Mouse (Mus musculus): ENCODE results near the gene Pfdn4. TPM values are rescaled to one million over a fixed set of nuclear protein-coding genes. Genes with fewer than 3 reads are reported as not detected.

Pfdn4 gene
- polyA plus RNA-seq, 1 experiment from 2014 or later: 71.5 TPM

GRCm38 (mm10) chr2:170543625-170544024 is 47.4 kb downstream of the Pfdn4 start:
- Histone ChIP-seq H3K36me3 (no peaks in the 10 kb centered on the region), H3K27me3 (ENCODE audit: insufficient read depth, poor library complexity, severe bottlenecking) (no peaks in the 10 kb centered on the region), H3K9me3 (no peaks in the 10 kb centered on the region), H3K4me1 (0 out of 2 replicates have a peak, but pooled peaks cover 17% of the 10 kb centered on the region), H3K27ac (no peak overlapping the region), H3K4me3 (no peak overlapping the region)
- WGBS: 82% methylated on average over 5 of the region's 5 CpGs
- no peak for DNase-seq (ENCODE audit: low spot score)

DNA sequence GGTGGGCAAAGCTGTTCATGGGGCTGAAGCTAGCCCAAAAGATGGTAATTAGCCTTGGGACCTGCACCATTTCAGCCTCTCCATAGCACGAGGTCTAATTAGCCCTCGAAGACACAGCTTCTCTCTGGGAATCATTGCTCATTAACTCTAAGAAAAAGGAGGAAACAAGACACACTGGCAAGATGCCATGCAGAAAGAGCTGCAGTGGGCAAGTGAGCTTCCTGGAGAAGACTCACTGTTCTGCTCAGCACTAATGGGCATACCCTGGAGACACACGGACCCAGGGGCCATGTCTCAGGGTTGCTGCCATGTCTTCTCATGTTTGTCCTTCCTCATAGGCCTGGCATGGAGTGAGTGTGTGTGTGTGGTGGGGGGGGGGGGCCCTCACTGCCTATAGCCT is 47.9 kb downstream of the Pfdn4 start:
- Histone ChIP-seq H3K27ac (no peak overlapping the region), H3K4me3 (no peak overlapping the region), H3K36me3 (no peaks in the 10 kb centered on the region), H3K9me3 (no peaks in the 10 kb centered on the region), H3K4me1 (0 out of 2 replicates have a peak, but pooled peaks cover 17% of the 10 kb centered on the region), H3K27me3 (ENCODE audit: insufficient read depth, poor library complexity, severe bottlenecking) (no peaks in the 10 kb centered on the region)
- DNase-seq (ENCODE audit: low spot score): no peak
- 81% methylated on average over 3 of the region's 3 CpGs for WGBS

GRCm38 (mm10) chr2:170544950-170545349 is 48.7 kb downstream of the Pfdn4 start:
- H3K9me3 ChIP-seq: no peaks in the 10 kb centered on the region
- DNase-seq (ENCODE audit: low spot score): no peak
- no peaks in the 10 kb centered on the region for H3K27me3 ChIP-seq (ENCODE audit: insufficient read depth, poor library complexity, severe bottlenecking)
- no peaks in the 10 kb centered on the region for H3K36me3 ChIP-seq
- WGBS: 82% methylated on average over 7 of the region's 7 CpGs
- no peak overlapping the region for H3K4me3 ChIP-seq
- H3K4me1 ChIP-seq: 0 out of 2 replicates have a peak, but pooled peaks cover 17% of the 10 kb centered on the region
- no peak overlapping the region for H3K27ac ChIP-seq

DNA sequence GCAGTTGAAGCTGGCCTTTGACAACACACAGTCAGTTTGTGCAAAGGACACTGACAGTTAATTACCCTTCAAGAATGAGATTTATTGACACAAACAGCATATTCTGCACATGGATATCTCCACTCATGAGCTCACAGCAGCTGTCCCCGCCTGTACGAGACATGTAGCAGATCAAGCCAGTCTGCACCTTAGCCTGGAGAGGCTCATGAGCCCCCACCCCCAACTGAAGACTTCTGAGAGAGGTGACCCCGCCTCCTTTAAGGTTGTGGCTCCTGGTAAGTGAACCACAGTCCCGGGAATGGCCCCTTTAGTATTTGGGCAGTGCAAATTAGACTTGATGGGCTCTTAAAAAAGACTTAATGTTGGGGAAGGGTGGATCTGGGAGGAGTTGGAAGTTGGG is 49.5 kb downstream of the Pfdn4 start:
- H3K36me3 ChIP-seq: no peaks in the 10 kb centered on the region
- H3K27me3 ChIP-seq (ENCODE audit: insufficient read depth, poor library complexity, severe bottlenecking): no peaks in the 10 kb centered on the region
- H3K9me3 ChIP-seq: no peaks in the 10 kb centered on the region
- 0 out of 2 replicates have a peak, but pooled peaks cover 17% of the 10 kb centered on the region for H3K4me1 ChIP-seq
- H3K27ac ChIP-seq: no peak overlapping the region
- no peak for DNase-seq (ENCODE audit: low spot score)
- no peak overlapping the region for H3K4me3 ChIP-seq
- WGBS: 51% methylated on average over 4 of the region's 4 CpGs

DNA sequence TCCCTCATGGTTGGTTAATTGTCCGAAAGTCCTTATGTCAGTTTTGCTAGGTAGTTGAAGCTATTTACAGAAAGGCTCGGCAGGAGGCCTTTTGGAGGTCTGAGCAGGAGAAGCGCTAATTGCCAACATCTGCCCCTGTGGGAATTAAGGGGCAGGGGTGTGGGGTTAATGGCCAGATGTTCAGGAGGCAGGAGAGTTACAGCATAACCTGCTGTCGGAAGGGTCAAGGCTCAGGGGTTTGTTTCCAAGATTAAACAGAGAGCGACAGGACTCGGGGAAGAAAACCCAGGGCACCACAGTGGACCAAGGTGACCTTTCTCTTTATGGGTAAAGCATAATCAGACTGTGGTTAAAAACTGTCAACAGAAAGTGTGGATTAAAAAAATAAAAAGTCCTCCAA is 51.3 kb downstream of the Pfdn4 start:
- no peak overlapping the region for H3K27ac ChIP-seq
- no peaks in the 10 kb centered on the region for H3K9me3 ChIP-seq
- no peak overlapping the region for H3K4me3 ChIP-seq
- H3K27me3 ChIP-seq (ENCODE audit: insufficient read depth, poor library complexity, severe bottlenecking): no peaks in the 10 kb centered on the region
- 0 out of 2 replicates have a peak, but pooled peaks cover 17% of the 10 kb centered on the region for H3K4me1 ChIP-seq
- no peaks in the 10 kb centered on the region for H3K36me3 ChIP-seq
- no peak for DNase-seq (ENCODE audit: low spot score)
- 14% methylated on average over 6 of the region's 6 CpGs for WGBS

DNA sequence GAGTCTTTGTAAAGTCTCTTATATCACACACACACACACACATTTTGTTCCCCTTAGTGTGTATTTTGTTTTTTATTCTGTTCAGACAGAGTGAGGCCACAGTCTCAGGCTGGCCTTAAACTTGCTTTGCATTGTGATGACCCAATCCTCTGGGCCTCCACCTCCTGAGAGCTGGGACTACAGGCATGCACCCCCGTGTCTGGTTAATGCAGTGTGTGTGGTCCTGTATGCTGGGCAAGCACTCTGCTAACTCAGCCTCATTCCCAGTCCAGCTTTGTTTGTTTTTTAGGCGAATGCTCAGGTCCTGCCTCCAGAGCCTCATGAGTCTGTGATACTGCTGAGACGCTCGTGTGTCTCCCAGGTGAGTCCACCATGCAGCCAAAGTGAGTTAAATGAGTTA is 51.8 kb downstream of the Pfdn4 start:
- H3K27me3 ChIP-seq (ENCODE audit: insufficient read depth, poor library complexity, severe bottlenecking): no peaks in the 10 kb centered on the region
- H3K4me1 ChIP-seq: 0 out of 2 replicates have a peak, but pooled peaks cover 17% of the 10 kb centered on the region
- H3K9me3 ChIP-seq: no peaks in the 10 kb centered on the region
- no peak overlapping the region for H3K4me3 ChIP-seq
- H3K27ac ChIP-seq: no peak overlapping the region
- DNase-seq (ENCODE audit: low spot score): no peak
- WGBS: 52% methylated on average over 4 of the region's 4 CpGs
- H3K36me3 ChIP-seq: no peaks in the 10 kb centered on the region

DNA sequence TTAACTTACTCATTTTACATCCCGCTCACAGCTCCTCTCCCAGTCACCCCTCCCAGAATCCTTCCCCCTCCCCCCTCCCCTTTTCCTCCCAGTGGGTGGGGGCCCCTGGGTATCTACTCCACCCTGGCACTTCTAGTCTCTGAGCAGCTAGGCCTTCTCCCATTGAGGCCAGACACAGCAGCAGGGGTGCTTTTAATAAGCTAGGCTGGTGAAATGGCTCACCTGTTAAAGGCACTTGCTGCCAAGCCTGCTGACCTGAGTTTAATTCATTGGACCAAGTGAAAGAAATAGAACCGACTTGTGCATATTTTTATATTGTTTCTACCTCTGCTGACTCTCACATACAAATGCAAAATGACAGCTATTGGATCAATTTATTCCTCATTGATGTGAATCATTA is 52.9 kb downstream of the Pfdn4 start:
- Histone ChIP-seq H3K4me3 (no peak overlapping the region), H3K27me3 (ENCODE audit: insufficient read depth, poor library complexity, severe bottlenecking) (no peaks in the 10 kb centered on the region), H3K4me1 (0 out of 2 replicates have a peak, but pooled peaks cover 17% of the 10 kb centered on the region), H3K9me3 (no peaks in the 10 kb centered on the region), H3K27ac (no peak overlapping the region), H3K36me3 (no peaks in the 10 kb centered on the region)
- 73% methylated on average over 2 of the region's 2 CpGs for WGBS
- no peak for DNase-seq (ENCODE audit: low spot score)

- no peaks in the 10 kb centered on the region for H3K9me3 ChIP-seq
- no peaks in the 10 kb centered on the region for H3K36me3 ChIP-seq
- H3K4me3 ChIP-seq: no peak overlapping the region
- H3K4me1 ChIP-seq: 0 out of 2 replicates have a peak, but pooled peaks cover 17% of the 10 kb centered on the region
- H3K27ac ChIP-seq: no peak overlapping the region
- no peaks in the 10 kb centered on the region for H3K27me3 ChIP-seq (ENCODE audit: insufficient read depth, poor library complexity, severe bottlenecking)
- 63% methylated on average over 5 of the region's 5 CpGs for WGBS
- DNase-seq (ENCODE audit: low spot score): no peak
Measured at GRCm38 (mm10) chr2:170550240-170550639, 54.0 kb downstream of the Pfdn4 start.

- WGBS: 68% methylated on average over 7 of the region's 7 CpGs
- Histone ChIP-seq H3K9me3 (no peaks in the 10 kb centered on the region), H3K27ac (no peak overlapping the region), H3K4me1 (peaks cover 16% of the 10 kb centered on the region; the same call in 1 of the 2 replicates), H3K27me3 (ENCODE audit: insufficient read depth, poor library complexity, severe bottlenecking) (no peaks in the 10 kb centered on the region), H3K36me3 (no peaks in the 10 kb centered on the region), H3K4me3 (no peak overlapping the region)
- DNase-seq (ENCODE audit: low spot score): no peak
Measured at GRCm38 (mm10) chr2:170552088-170552487, 55.9 kb downstream of the Pfdn4 start.

GRCm38 (mm10) chr2:170563956-170564855 is 68.0 kb downstream of the Pfdn4 start:
- no peaks in the 10 kb centered on the region for H3K9me3 ChIP-seq
- no peaks in the 10 kb centered on the region for H3K27me3 ChIP-seq (ENCODE audit: insufficient read depth, poor library complexity, severe bottlenecking)
- H3K36me3 ChIP-seq: no peaks in the 10 kb centered on the region
- H3K27ac ChIP-seq: no peak overlapping the region
- DNase-seq (ENCODE audit: low spot score): no peak
- no peak overlapping the region for H3K4me3 ChIP-seq
- no peaks in the 10 kb centered on the region for H3K4me1 ChIP-seq
- WGBS: 78% methylated on average over 15 of the region's 15 CpGs

GRCm38 (mm10) chr2:170564995-170565394 is 68.8 kb downstream of the Pfdn4 start:
- 91% methylated on average over 8 of the region's 8 CpGs for WGBS
- no peak overlapping the region for H3K27ac ChIP-seq
- H3K4me3 ChIP-seq: no peak overlapping the region
- no peak for DNase-seq (ENCODE audit: low spot score)
- no peaks in the 10 kb centered on the region for H3K9me3 ChIP-seq
- H3K27me3 ChIP-seq (ENCODE audit: insufficient read depth, poor library complexity, severe bottlenecking): no peaks in the 10 kb centered on the region
- no peaks in the 10 kb centered on the region for H3K36me3 ChIP-seq
- H3K4me1 ChIP-seq: no peaks in the 10 kb centered on the region

Data from heart, embryonic 10.5 days (tissue).